Mouse (Mus musculus) lung, postnatal 0 days (tissue): ENCODE results near the gene Arhgef25.

Source experiments
- CTCF ChIP-seq: IDR thresholded peaks from 2 replicates; pipeline ENCODE4 v1.5.1; 2016; ENCODE audit warnings: antibody characterized with exemption, mild to moderate bottlenecking
- EP300 ChIP-seq: IDR thresholded peaks from 2 replicates; pipeline ENCODE4 v1.6.1; 2016; ENCODE audit warnings: antibody characterized with exemption, mild to moderate bottlenecking, control low read depth

DNA sequence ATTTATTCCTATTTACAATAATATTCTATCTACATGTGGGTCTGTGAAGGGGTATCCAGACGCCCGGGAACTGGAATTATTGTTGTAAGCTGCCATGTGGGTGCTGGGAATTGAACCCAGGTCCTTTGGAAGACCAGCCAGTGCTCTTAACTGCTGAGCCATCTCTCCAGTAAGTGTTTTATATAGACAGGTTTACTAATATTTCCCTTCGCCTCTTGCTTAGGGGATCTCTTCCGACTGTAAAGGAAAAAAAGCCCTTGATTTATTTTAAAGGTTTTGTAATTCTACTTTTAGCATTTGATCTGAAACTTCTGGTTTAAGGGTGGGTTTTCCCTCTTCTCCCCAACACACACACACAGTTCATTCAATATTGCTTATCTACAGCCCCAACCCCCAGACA, 25.7 kb downstream of the Arhgef25 start:
- TF ChIP-seq CTCF (no peak), EP300 (no peak)
